In genomic region chr5:137611245-137611602, GRCm38 (mm10) we compare ENCODE assay signal across 8 mouse cellular contexts. TPM values are rescaled to one million over a fixed set of nuclear protein-coding genes. Genes with fewer than 3 reads are reported as not detected.
DNase-seq lines count a peak whose midpoint lies in the region; ATAC-seq and TF ChIP-seq lines count a peak whose summit lies in the region.

No protein-coding gene starts in this region.

- H3K9ac ChIP-seq in heart, embryonic 14.5 days (ENCODE audit: low read length) = peak overlapping the region; percentile 74
- H3K9ac ChIP-seq in kidney, postnatal 0 days (ENCODE audit: low read depth, low read length) = peak overlapping the region; percentile 56

- peak overlapping the region; percentile 34 to 45 for H3K4me3 ChIP-seq in heart, embryonic 14.5 days (ENCODE audit: control insufficient read depth in 1 of 2, insufficient read depth in 1 of 2, low read depth in 1 of 2, low read length in 2 of 2)
- H3K4me3 ChIP-seq in kidney, postnatal 0 days (replicated peaks; ENCODE audit: low read depth, low read length) = peak overlapping the region; percentile 30

- H3K4me2 ChIP-seq in heart, embryonic 14.5 days (ENCODE audit: low read length) = peak overlapping the region; percentile 63
- peak overlapping the region; percentile 54 for H3K4me2 ChIP-seq in kidney, postnatal 0 days (ENCODE audit: low read length)

- DNase-seq in MN1 (ENCODE audit: low spot score) = peak; percentile 83
- DNase-seq in embryo, embryonic 11 days = peak; percentile 84
- DNase-seq in kidney, postnatal 0 days (ENCODE audit: low spot score) = peak; percentile 82
- DNase-seq in lung, postnatal 4 days = peak; percentile 70 to 88
- DNase-seq in natural killer cell, adult 2 months (ENCODE audit: low spot score in 2 of 2) = no peak
- no peak for DNase-seq in thymus, postnatal 0 days (ENCODE audit: low spot score)
- DNase-seq in cerebellum, adult 9-10 months = no peak

- no peaks in the 10 kb centered on the region for H3K9me3 ChIP-seq in heart, embryonic 14.5 days (ENCODE audit: control insufficient read depth, low read length)
- no peaks in the 10 kb centered on the region for H3K9me3 ChIP-seq in kidney, postnatal 0 days (replicated peaks; ENCODE audit: low read length)

- no peak for TF ChIP-seq CTCF in kidney, postnatal 0 days (IDR thresholded peaks at IDR 0.05; ENCODE audit: low read depth)

- H3K27me3 ChIP-seq in heart, embryonic 14.5 days (ENCODE audit: control insufficient read depth, insufficient read depth, low read length) = no peaks in the 10 kb centered on the region
- no peaks in the 10 kb centered on the region for H3K27me3 ChIP-seq in kidney, postnatal 0 days (ENCODE audit: insufficient read depth, low read length)

- peak overlapping the region; percentile 89 to 93 for H3K27ac ChIP-seq in heart, embryonic 14.5 days (replicated peaks in 1 of 2; ENCODE audit: control insufficient read depth in 1 of 2, insufficient read depth in 1 of 2, low read depth in 2 of 2, low read length in 2 of 2)
- H3K27ac ChIP-seq in kidney, postnatal 0 days = peak overlapping the region; percentile 94

- peaks cover 39 to 43% of the 10 kb centered on the region in 2 experiments for H3K4me1 ChIP-seq in heart, embryonic 14.5 days (ENCODE audit: control insufficient read depth in 2 of 2, insufficient read depth in 2 of 2, low read length in 2 of 2)
- peaks cover 23% of the 10 kb centered on the region for H3K4me1 ChIP-seq in kidney, postnatal 0 days (replicated peaks; ENCODE audit: insufficient read depth, low read length)

- peaks cover 17% of the 10 kb centered on the region for H3K36me3 ChIP-seq in heart, embryonic 14.5 days (ENCODE audit: control insufficient read depth, insufficient read depth, low read length)
- no peaks in the 10 kb centered on the region for H3K36me3 ChIP-seq in kidney, postnatal 0 days (ENCODE audit: insufficient read depth, low read length)

- peak; percentile 44; the same call in 1 of the 2 replicates for ATAC-seq in heart, embryonic 14.5 days (ENCODE audit: insufficient number of reproducible peaks, insufficient read depth, low FRiP score, low read depth)
- peak; percentile 51; the same call in 1 of the 2 replicates for ATAC-seq in kidney, postnatal 0 days (replicated peaks; ENCODE audit: low FRiP score, low read depth)

- WGBS in heart, embryonic 14.5 days = 3% methylated on average over 5 of the region's 6 CpGs
- 11% methylated on average over 6 of the region's 6 CpGs for WGBS in kidney, postnatal 0 days

RNA-seq across cellular contexts. Expression of gene Pcolce, which starts 2.4 kb away (rescaled TPM):
- 121 and 123 TPM in 2 replicates for polyA plus RNA-seq in heart, embryonic 14.5 days (2014; fragmentation: Nextera tagmentation; extraction: Ambion mirVana)
- 120 and 136 TPM in 2 replicates for polyA plus RNA-seq in kidney, postnatal 0 days (2015; fragmentation: Nextera tagmentation; extraction: Ambion mirVana)
- polyA plus RNA-seq in thymus, postnatal 0 days (2015; fragmentation: Nextera tagmentation; extraction: Ambion mirVana) = 18.6 and 21.1 TPM in 2 replicates

RNA-seq across cellular contexts. Expression of gene Mospd3, which starts 10.4 kb away (rescaled TPM):
- 22.7 and 23.1 TPM in 2 replicates for polyA plus RNA-seq in heart, embryonic 14.5 days (2014; fragmentation: Nextera tagmentation; extraction: Ambion mirVana)
- 37.8 and 39.3 TPM in 2 replicates for polyA plus RNA-seq in kidney, postnatal 0 days (2015; fragmentation: Nextera tagmentation; extraction: Ambion mirVana)
- 53.3 and 58.5 TPM in 2 replicates for polyA plus RNA-seq in thymus, postnatal 0 days (2015; fragmentation: Nextera tagmentation; extraction: Ambion mirVana)

RNA-seq across cellular contexts. Expression of gene Fbxo24, which starts 17.6 kb away (rescaled TPM):
- polyA plus RNA-seq in heart, embryonic 14.5 days (2014; fragmentation: Nextera tagmentation; extraction: Ambion mirVana) = 0.20 TPM in 1 of 2 replicates, not detected in the other
- 0.14 and 0.17 TPM in 2 replicates for polyA plus RNA-seq in kidney, postnatal 0 days (2015; fragmentation: Nextera tagmentation; extraction: Ambion mirVana)
- polyA plus RNA-seq in thymus, postnatal 0 days (2015; fragmentation: Nextera tagmentation; extraction: Ambion mirVana) = 0.05 and 0.14 TPM in 2 replicates

RNA-seq across cellular contexts. Expression of gene Lrch4, which starts 17.7 kb away (rescaled TPM):
- polyA plus RNA-seq in heart, embryonic 14.5 days (2014; fragmentation: Nextera tagmentation; extraction: Ambion mirVana) = 22.7 and 23.9 TPM in 2 replicates
- 42.6 and 42.9 TPM in 2 replicates for polyA plus RNA-seq in kidney, postnatal 0 days (2015; fragmentation: Nextera tagmentation; extraction: Ambion mirVana)
- 201 and 205 TPM in 2 replicates for polyA plus RNA-seq in thymus, postnatal 0 days (2015; fragmentation: Nextera tagmentation; extraction: Ambion mirVana)

RNA-seq across cellular contexts. Expression of gene Gm20605, which starts 17.8 kb away (rescaled TPM):
- polyA plus RNA-seq in heart, embryonic 14.5 days (2014; fragmentation: Nextera tagmentation; extraction: Ambion mirVana) = 5.2 and 5.6 TPM in 2 replicates
- 5.3 and 6.2 TPM in 2 replicates for polyA plus RNA-seq in kidney, postnatal 0 days (2015; fragmentation: Nextera tagmentation; extraction: Ambion mirVana)
- polyA plus RNA-seq in thymus, postnatal 0 days (2015; fragmentation: Nextera tagmentation; extraction: Ambion mirVana) = 16.7 and 20.8 TPM in 2 replicates

Comparison
In these comparisons a context has a peak if more than half of its experiments do, and no peak if none do; other contexts are left out.
1. DNase-seq: peak in MN1 (single experiment), embryo, embryonic 11 days (single experiment), kidney, postnatal 0 days (single experiment) and lung, postnatal 4 days (2 of 2); none in natural killer cell, adult 2 months (0 of 2), thymus, postnatal 0 days (single experiment) and cerebellum, adult 9-10 months (single experiment).